Mouse (Mus musculus) midbrain, embryonic 15.5 days (tissue): ENCODE measurements at regions not wholly inside any gene's neighbourhood (a gene's known extent, or its start where the extent isn't known, plus 50 kb on each side); places are given as distances from the start of the nearest gene placed in this dataset.
"Not testable (repeated sequence)": the region's sequence is repeated elsewhere in the genome, so short reads cannot be mapped to it uniquely, and the experiment has no call there.

ENCODE experiments used
- ATAC-seq: fragments of 200-750 bp; cut with Nextera tagmentation; replicated peaks from 2 replicates; pipeline ENCODE4 v1.8.0; 2017; ENCODE audit warnings: moderate TSS enrichment
- H3K27ac ChIP-seq: fragments of 300-500 bp; sonication (generic); 2 replicates; pipeline ENCODE4 v1.5.1; 2015; ENCODE audit warnings: mild to moderate bottlenecking, inconsistent platforms
- H3K27me3 ChIP-seq: fragments of 300-500 bp; sonication (generic); replicated peaks from 2 replicates; pipeline ENCODE4 v1.6.1; 2015; ENCODE audit warnings: inconsistent platforms
- H3K36me3 ChIP-seq: fragments of 300-500 bp; sonication (generic); replicated peaks from 2 replicates; pipeline ENCODE4 v1.6.1; 2015; ENCODE audit warnings: inconsistent platforms
- H3K4me1 ChIP-seq: fragments of 300-500 bp; sonication (generic); 2 replicates; pipeline ENCODE4 v1.6.1; 2015; ENCODE audit warnings: inconsistent platforms
- H3K4me2 ChIP-seq: fragments of 300-500 bp; sonication (generic); 2 replicates; pipeline ENCODE4 v1.6.1; 2015; ENCODE audit warnings: inconsistent platforms, mild to moderate bottlenecking, moderate library complexity
- H3K4me3 ChIP-seq: fragments of 300-500 bp; sonication (generic); 2 replicates; pipeline ENCODE4 v1.5.1; 2015; ENCODE audit warnings: mild to moderate bottlenecking, inconsistent platforms
- H3K9ac ChIP-seq: fragments of 300-500 bp; sonication (generic); 2 replicates; pipeline ENCODE4 v1.6.1; 2015; ENCODE audit warnings: mild to moderate bottlenecking, inconsistent platforms
- H3K9me3 ChIP-seq: fragments of 300-500 bp; sonication (generic); 2 replicates; pipeline ENCODE4 v1.6.1; 2016; ENCODE audit warnings: inconsistent platforms
- WGBS: fragments of 180-500 bp; shearing (Covaris S2); methylation state at CpG from one replicate; pipeline ENCODE4 v1.1.7; 2015; ENCODE audit warnings: mixed read lengths; 5-methylcytosine and 5-hydroxymethylcytosine counted together

DNA sequence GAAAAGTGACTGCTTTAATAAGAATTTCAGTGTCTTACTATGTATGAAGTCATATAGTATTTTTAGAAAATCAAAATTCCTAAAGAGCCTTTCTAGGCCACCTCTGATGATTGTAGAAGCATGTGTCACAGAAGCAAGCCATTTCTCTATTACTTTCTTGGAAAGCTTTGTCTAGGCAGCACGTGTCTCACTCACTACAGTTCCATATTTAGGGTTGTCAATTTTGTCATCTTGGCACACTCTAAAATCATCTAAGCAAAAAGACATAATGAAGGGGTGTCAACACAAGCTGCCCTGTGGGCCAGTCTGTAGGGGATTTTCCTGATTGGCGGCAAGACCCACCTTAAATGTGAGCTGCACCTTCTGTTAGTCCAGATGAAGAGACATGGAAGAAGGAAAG lies 723.1 kb upstream of the Brinp1 start:
- H3K9ac ChIP-seq = no peak overlapping the region
- no peaks in the 10 kb centered on the region for H3K9me3 ChIP-seq
- H3K27ac ChIP-seq = no peak overlapping the region
- 88% methylated on average over 2 of the region's 2 CpGs for WGBS
- no peak overlapping the region for H3K4me3 ChIP-seq
- H3K4me2 ChIP-seq = no peak overlapping the region
- ATAC-seq = no peak
- H3K27me3 ChIP-seq = no peaks in the 10 kb centered on the region
- no peaks in the 10 kb centered on the region for H3K36me3 ChIP-seq
- no peaks in the 10 kb centered on the region for H3K4me1 ChIP-seq

DNA sequence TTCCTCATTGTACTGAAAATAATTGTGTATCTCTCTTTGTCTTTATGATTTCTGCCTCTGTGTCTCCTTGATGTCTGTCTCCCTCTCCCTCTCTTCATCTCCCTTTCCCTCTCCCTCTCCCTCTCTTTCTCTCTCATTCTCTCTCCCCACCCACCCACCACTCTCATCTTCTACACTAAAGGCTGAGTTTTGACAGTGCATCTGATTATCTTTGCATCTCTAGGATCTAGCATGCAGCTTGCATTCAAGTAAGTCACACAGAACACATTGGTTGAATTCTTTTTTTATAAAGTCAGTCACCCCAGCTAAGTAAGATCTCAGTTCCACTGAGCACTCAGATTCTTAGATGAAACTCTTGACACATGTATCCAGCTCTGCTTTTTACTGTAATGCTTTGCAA lies 719.3 kb upstream of the Brinp1 start:
- H3K4me2 ChIP-seq = no peak overlapping the region
- no peaks in the 10 kb centered on the region for H3K36me3 ChIP-seq
- H3K9me3 ChIP-seq = no peaks in the 10 kb centered on the region
- no peaks in the 10 kb centered on the region for H3K4me1 ChIP-seq
- no peak overlapping the region for H3K9ac ChIP-seq
- no peaks in the 10 kb centered on the region for H3K27me3 ChIP-seq
- no peak; the same call in 1 of the 2 replicates for ATAC-seq
- no peak overlapping the region for H3K27ac ChIP-seq
- no peak overlapping the region for H3K4me3 ChIP-seq

DNA sequence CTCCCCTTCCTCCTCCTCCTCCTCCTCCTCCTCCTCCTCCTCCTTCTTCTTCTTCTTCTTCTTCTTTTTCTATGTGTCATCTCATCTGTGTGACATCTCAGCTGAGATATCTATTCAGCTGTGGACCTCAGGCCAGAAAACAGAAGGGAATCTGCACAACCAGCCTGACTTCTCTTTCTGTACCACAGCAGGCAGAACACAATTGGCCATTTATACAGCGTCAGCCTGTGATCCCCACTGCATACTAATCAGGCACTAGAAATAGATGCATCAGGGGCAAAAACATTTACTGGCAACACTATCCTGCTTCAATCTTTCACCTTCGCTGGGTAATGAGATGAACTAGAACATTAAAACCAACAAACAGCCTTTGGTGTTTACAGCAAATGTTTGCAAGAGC lies 674.7 kb upstream of the Brinp1 start:
- WGBS = 30% methylated on average over 2 of the region's 2 CpGs

DNA sequence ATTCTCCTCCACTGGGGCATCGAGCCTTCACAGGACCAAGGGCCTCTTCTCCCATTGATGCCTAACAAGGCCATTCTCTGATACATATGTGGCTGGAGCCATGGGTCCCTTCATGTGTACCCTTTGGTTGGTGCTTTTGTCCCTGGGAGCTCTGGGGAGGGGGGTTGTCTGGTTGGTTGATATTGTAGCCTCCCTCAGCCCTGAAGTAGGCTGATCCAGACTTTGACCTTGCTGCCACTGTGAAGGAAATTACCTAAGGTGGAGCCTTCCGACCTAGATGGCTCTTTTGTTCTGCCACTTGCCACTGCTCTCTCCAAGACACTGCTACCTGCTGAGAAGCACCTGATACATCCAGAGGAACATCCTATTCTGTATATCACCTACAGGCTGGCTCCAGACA lies 672.2 kb upstream of the Brinp1 start:
- 81% methylated on average over 2 of the region's 2 CpGs for WGBS
- H3K27me3 ChIP-seq, H3K4me3 ChIP-seq, H3K4me1 ChIP-seq, H3K4me2 ChIP-seq, ATAC-seq, H3K9ac ChIP-seq, H3K9me3 ChIP-seq, H3K27ac ChIP-seq, H3K36me3 ChIP-seq: not testable (repeated sequence)

More for the DNA sequence above, 674.7 kb upstream of the Brinp1 start:
- no peak overlapping the region for H3K27ac ChIP-seq
- H3K9ac ChIP-seq = no peak overlapping the region
- ATAC-seq = no peak
- H3K4me2 ChIP-seq = no peak overlapping the region
- H3K4me1 ChIP-seq = no peaks in the 10 kb centered on the region
- H3K36me3 ChIP-seq = no peaks in the 10 kb centered on the region
- no peaks in the 10 kb centered on the region for H3K9me3 ChIP-seq
- no peaks in the 10 kb centered on the region for H3K27me3 ChIP-seq
- no peak overlapping the region for H3K4me3 ChIP-seq

DNA sequence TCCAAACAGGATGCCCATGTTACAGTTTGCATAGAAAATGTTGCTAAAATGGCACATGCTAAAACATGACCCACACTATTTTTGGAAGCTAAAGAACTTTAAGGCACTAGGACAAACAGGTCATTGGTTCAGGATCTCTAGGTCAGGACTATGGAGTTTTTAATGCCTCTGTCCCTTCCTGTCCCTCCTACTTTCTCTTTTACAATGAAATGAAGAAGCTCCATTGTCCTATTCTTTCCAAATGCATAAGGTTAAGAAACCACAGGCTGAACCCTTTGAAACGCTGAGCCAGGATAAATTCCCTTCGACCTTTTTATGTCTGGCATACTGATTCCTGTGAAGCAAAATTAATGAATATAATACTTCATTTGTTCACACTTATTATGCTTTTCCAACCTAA lies 671.6 kb upstream of the Brinp1 start:
- Histone ChIP-seq H3K4me2 (no peak overlapping the region), H3K27me3 (no peaks in the 10 kb centered on the region), H3K9ac (no peak overlapping the region), H3K4me1 (no peaks in the 10 kb centered on the region), H3K9me3 (no peaks in the 10 kb centered on the region), H3K36me3 (no peaks in the 10 kb centered on the region), H3K4me3 (no peak overlapping the region), H3K27ac (no peak overlapping the region)
- no peak for ATAC-seq
- 62% methylated on average over 2 of the region's 2 CpGs for WGBS

DNA sequence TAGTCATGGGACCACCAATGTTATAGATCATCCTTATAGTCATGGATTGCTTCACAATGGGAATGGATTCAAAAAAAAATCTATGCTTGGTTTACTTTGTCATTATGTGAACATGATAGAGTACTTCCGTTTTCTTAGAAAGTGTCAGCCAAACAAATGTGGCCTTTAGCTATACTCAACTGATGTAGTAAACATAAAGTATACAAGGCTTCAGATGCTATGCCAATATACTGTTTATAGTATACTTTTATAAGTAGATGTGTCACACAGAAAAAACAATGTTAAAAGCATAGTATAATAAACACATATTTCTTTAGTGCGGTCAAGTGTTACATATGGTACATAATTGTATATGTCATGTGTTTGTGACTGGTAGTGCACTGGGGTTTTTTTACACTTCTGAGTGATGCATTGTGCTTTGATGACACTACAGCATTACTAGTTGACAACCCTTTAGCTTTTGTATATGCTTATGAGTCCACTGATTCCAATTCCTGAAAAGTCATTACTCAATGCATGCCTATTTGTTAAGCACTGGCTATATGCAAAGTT lies 666.9 kb upstream of the Brinp1 start:
- no peaks in the 10 kb centered on the region for H3K4me1 ChIP-seq
- H3K4me3 ChIP-seq = no peak overlapping the region
- H3K27me3 ChIP-seq = no peaks in the 10 kb centered on the region
- no peak overlapping the region for H3K27ac ChIP-seq
- WGBS = 95% methylated on average over 2 of the region's 2 CpGs
- no peaks in the 10 kb centered on the region for H3K36me3 ChIP-seq
- no peak for ATAC-seq
- H3K9ac ChIP-seq = no peak overlapping the region
- no peak overlapping the region for H3K4me2 ChIP-seq
- H3K9me3 ChIP-seq = no peaks in the 10 kb centered on the region

DNA sequence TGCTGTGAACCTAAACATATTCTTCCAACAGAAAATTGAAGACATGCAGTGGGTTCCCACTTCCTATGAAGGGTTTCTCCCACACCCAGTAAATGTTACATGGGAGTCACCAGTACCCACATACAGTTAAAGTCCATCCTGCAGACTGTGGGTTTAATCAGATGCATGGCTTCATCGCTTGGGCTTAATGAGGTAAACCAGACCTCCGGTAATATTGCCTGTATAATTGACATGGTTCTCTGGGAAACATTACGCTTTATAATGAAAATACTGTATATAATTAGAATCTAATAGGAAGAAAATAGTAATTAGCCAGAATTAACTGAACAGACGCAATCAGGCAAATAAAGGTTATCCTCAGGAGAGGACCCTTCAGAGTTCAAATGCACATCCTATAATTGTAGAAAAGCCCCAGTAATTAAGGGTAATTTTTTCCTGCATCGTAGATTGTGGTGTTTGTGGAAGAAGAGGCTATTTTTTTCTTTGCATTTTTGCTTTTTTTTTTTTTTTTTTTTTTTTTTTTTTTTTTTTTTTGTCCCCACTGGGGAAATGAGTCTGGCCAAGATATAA lies 664.0 kb upstream of the Brinp1 start:
- H3K4me1 ChIP-seq = no peaks in the 10 kb centered on the region
- no peak overlapping the region for H3K27ac ChIP-seq
- H3K36me3 ChIP-seq = no peaks in the 10 kb centered on the region
- H3K4me3 ChIP-seq = no peak overlapping the region
- no peaks in the 10 kb centered on the region for H3K27me3 ChIP-seq
- 71% methylated on average over 5 of the region's 5 CpGs for WGBS
- H3K9ac ChIP-seq = no peak overlapping the region
- no peak overlapping the region for H3K4me2 ChIP-seq
- H3K9me3 ChIP-seq = no peaks in the 10 kb centered on the region
- no peak for ATAC-seq

DNA sequence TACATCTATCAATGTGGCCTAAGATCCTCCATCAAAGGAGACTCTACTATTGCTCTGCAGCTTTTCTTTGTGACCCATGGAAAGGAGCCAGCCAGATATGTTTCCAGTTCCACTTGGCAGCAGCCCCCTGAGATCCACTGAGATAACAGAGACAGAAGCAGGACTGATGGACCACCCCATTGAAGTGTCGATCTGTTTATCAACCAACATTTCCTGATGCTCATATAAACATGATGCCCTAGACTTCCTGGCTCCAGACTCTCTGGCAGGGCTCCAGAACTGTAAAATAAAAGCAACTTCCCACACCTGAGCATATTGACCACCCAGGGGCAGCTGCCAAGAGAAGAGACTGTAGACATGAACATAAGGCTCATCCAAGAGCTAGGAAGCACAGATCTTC lies 660.7 kb upstream of the Brinp1 start:
- no peak overlapping the region for H3K9ac ChIP-seq
- no peak overlapping the region for H3K4me3 ChIP-seq
- no peaks in the 10 kb centered on the region for H3K36me3 ChIP-seq
- whole genome bisulfite sequencing = 80% methylated on average over 1 of the region's 1 CpGs
- no peaks in the 10 kb centered on the region for H3K27me3 ChIP-seq
- no peaks in the 10 kb centered on the region for H3K9me3 ChIP-seq
- no peak for ATAC-seq
- no peak overlapping the region for H3K27ac ChIP-seq
- no peak overlapping the region for H3K4me2 ChIP-seq
- no peaks in the 10 kb centered on the region for H3K4me1 ChIP-seq

DNA sequence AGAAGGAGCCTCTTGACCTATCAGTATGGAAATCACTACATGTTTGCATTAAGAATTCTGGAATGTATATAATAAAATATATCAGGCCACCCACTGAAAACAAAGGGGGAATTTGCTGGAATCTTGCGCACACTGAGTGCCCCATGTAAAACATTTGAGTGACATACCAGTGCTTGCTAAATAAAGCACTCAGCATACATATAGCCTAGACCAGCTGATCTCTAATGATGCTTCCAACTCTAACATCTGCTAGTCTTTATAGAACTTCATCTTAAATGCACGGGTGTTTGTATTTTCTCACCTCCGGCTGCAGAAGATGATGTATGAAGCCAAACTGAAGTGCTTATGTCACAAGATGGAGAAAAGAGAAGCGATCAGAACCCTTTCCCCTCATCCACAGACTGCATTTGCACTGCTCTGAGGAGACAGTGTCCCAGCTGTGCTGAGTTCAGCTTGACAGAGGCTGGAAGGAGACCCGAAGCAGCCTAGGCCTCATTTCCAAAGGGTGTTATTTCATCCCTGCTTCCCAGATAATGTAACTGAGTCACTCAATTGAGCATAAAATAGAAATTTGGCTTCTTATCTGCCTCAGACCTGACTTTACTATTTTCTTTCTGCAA lies 657.6 kb upstream of the Brinp1 start:
- H3K9ac ChIP-seq = no peak overlapping the region
- 79% methylated on average over 5 of the region's 5 CpGs for WGBS
- no peaks in the 10 kb centered on the region for H3K36me3 ChIP-seq
- H3K27ac ChIP-seq = no peak overlapping the region
- ATAC-seq = no peak
- H3K4me3 ChIP-seq = no peak overlapping the region
- no peak overlapping the region for H3K4me2 ChIP-seq
- H3K27me3 ChIP-seq = no peaks in the 10 kb centered on the region
- H3K4me1 ChIP-seq = no peaks in the 10 kb centered on the region
- no peaks in the 10 kb centered on the region for H3K9me3 ChIP-seq

DNA sequence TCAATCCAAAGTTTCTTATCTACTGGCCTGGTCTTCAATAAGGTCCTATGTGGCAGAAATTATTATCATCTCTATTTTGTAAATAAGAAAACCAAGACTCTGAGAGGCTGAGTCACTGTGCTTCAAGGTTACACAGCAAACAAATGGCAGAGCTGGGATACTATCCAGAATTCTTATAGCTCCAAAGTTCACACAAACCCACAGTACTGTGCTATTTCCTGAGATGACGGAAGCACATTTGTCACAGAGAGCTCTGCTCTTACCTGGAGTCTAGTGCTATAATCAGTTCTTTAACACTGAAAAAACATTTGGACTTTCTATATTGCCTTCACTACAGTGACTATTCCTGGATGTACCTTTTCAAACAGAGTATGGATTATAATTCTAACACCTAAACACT lies 654.7 kb upstream of the Brinp1 start:
- no peak for ATAC-seq
- Histone ChIP-seq H3K27ac (no peak overlapping the region), H3K4me2 (no peak overlapping the region), H3K4me3 (no peak overlapping the region), H3K36me3 (no peaks in the 10 kb centered on the region), H3K27me3 (no peaks in the 10 kb centered on the region), H3K4me1 (no peaks in the 10 kb centered on the region), H3K9ac (no peak overlapping the region), H3K9me3 (no peaks in the 10 kb centered on the region)
- WGBS = 96% methylated on average over 1 of the region's 1 CpGs

DNA sequence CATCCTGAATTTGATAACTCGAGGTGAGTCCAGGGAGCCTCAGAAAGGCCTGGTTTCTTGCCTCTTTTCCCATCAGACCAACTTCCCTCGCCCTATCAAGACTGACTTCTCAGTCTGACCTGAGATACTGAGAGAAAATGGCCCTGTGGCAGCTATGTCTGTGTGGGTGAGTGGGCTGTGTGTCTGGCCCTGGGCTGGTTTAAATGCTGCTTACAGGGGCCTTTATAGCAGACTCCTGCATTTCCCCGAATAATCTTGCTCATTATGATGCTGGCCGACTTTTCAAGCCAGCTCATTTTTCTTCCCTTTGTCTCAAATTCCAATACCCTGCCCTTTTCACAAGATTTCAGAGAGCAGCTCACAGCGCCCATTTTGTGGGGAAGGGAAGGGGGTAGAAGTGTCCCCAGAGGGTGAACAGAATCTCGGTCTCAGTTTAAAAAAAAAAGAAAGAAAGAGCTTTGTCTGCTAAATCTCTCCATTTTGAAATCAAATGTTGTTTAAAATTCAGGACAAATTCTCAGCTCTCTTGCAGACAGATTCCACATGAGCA lies 642.9 kb upstream of the Brinp1 start:
- Histone ChIP-seq H3K27me3 (no peaks in the 10 kb centered on the region), H3K9ac (no peak overlapping the region), H3K4me1 (0 out of 2 replicates have a peak, but pooled peaks cover 4% of the 10 kb centered on the region), H3K36me3 (no peaks in the 10 kb centered on the region), H3K4me3 (no peak overlapping the region), H3K4me2 (no peak overlapping the region), H3K9me3 (no peaks in the 10 kb centered on the region), H3K27ac (peak overlapping the region; percentile 50; the same call in 1 of the 2 replicates)
- WGBS = 31% methylated on average over 6 of the region's 6 CpGs
- ATAC-seq = peak; percentile 72

DNA sequence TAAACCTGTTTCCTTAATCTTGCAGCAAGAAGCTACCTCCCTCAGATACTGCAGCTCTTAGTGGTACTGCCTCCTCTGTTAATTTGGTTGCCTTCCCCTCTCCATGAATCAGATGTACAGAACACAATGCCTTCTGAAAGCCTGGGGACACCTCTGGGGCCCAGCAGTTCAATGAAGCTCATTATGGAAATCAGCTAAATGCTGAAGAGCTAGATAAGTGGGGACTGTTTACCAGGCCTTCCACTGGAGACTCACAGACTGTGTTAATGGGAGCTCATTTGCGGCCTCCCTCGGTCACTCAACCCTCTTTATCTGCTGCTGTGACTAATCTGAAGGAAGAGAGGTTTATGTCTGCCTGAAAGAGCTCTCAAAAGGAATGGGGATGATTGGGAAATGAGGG lies 639.8 kb upstream of the Brinp1 start:
- ATAC-seq = peak; percentile 34; the same call in 1 of the 2 replicates

DNA sequence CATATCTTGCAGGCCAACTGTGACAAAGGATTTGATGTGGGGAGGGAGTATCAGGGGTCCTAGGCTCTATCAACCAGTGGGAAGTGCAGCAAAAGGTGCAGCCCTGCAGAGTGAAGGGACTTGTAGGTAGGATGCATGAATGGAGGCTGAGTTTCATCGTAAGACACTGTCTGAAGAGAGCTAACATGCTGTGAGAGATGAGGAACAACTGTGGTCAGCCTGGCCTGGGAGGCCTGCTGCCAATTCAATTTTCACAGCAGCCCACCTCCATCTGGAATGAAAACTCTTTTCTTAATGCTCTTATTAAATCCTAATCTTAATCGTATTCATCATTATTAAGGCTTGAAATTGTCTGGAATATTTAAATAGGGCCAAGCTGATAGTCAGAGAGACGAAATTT lies 622.1 kb upstream of the Brinp1 start:
- H3K9me3 ChIP-seq = no peaks in the 10 kb centered on the region
- ATAC-seq = no peak
- no peak overlapping the region for H3K9ac ChIP-seq
- 50% methylated on average over 3 of the region's 3 CpGs for WGBS
- H3K4me3 ChIP-seq = no peak overlapping the region
- no peaks in the 10 kb centered on the region for H3K4me1 ChIP-seq
- no peaks in the 10 kb centered on the region for H3K36me3 ChIP-seq
- H3K4me2 ChIP-seq = no peak overlapping the region
- H3K27me3 ChIP-seq = no peaks in the 10 kb centered on the region
- H3K27ac ChIP-seq = no peak overlapping the region

More for the DNA sequence above, 639.8 kb upstream of the Brinp1 start:
- H3K4me2 ChIP-seq = no peak overlapping the region
- no peak overlapping the region for H3K27ac ChIP-seq
- WGBS = 18% methylated on average over 2 of the region's 2 CpGs
- 0 out of 2 replicates have a peak, but pooled peaks cover 4% of the 10 kb centered on the region for H3K4me1 ChIP-seq
- H3K4me3 ChIP-seq = no peak overlapping the region
- no peaks in the 10 kb centered on the region for H3K27me3 ChIP-seq
- H3K36me3 ChIP-seq = no peaks in the 10 kb centered on the region
- no peaks in the 10 kb centered on the region for H3K9me3 ChIP-seq
- H3K9ac ChIP-seq = no peak overlapping the region
